Mouse (Mus musculus) cerebellum, adult 11-12 months (tissue): Measurements from ENCODE around the gene Tnrc6a.

Source experiments
- DNase-seq: peaks from one replicate; pipeline ENCODE4 v3.0.0; 2022

The Tnrc6a gene

GRCm38 (mm10) chr7:123194696-123195095 is 71.0 kb downstream of the Tnrc6a start:
- peak; percentile 61 for DNase-seq

DNA sequence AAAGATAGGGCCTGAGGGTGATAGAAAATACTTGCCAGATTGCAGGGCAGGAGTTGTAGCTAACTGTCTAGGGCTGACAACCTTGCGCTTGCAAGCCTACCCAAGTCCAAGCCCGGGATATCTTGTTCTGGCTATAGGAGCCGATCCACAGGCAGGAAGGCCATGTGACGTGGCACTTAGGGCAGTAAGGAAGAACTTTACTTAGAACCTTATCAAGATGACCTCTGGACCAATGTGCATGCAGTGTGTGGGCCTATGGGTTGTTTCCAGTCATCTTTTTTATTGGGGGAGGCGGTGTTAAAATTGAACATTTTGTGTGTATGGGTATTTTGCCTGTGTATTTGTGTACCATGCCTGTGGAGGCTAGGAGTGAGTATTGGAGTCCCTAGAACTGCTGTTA is 72.7 kb downstream of the Tnrc6a start:
- no peak for DNase-seq

DNA sequence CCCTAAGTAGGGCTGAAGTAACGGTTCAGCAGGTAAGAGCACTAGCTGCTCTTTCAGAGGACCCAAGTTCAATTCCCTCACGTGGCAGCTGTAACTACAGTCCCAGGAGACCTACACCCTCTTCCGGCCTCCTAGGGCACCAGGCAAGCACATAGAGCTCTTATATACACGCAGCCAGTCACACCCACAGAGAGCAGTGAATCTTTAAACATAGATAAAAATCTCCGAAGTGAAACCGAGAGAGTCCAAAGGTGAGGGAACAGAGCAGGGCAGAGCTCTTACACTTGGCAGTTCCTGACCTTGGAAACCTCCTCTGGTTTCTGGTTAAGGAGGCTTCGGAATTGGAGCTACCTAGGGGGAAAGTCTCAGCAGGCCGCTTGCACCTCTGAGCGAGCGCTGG is 75.0 kb downstream of the Tnrc6a start:
- DNase-seq: no peak

DNA sequence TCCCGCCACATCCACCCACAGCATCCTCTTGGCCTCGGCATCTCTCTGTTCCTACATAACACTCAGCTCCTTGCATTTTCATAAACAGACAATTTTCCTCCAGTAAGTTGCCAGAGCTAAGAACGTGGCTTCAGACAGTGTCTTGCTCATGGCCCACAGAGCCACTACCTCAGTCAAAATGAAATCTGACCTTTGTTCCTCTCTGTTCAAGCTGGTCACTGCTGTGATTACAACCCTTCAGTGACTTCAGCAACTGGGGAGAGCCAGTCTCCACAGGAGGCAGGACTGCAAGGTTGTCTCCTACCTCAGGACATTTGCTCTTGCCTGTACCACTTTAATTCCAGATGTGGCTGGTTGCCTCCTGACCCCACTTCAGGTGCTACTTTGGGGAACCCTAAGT is 75.5 kb downstream of the Tnrc6a start:
- DNase-seq: no peak

DNA sequence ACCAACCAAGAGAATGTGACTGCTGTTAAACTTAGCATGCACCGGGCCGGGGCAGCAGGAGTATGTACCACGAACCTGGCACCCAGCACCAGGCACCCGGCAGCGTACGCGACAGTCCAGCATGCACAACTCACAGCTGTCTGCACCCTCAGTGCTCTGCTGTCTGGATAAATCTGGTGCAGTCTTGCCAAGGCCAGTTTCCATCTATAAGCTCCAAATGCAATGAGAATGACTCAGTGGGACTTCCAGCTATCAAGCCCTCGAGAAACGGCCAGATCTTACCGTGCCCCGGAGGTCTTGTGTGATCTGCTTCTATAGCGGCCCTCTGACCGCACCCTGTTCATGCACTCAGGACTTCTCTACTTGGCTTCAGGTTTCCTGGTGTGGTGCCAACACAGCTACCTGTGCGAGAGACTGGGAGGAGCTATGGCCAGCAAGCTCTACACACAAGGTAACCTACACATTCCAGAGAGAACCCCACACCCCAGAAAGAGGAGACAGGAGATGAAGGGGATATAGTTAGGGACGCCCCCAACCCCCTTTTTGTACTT is 76.0 kb downstream of the Tnrc6a start:
- no peak for DNase-seq

DNA sequence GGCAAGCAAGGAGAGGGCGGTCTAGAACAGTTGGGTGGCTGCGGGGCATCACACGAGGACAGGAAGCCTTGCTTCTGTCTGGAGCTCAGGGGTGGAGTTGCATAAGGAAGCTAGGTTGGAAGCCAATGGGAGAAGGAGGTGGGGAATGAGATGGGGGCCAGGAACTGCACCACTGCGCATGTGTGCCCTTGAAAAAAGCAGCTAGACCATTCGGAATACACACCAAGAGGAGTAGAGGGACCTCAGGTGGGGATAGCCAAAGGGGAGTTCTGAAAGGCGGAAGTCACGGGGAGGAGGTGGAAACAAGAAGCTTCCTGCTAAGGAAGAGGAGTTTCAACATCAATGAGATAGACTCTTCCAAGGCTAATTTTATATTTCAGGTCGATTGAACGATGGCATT is 77.0 kb downstream of the Tnrc6a start:
- DNase-seq: no peak

DNA sequence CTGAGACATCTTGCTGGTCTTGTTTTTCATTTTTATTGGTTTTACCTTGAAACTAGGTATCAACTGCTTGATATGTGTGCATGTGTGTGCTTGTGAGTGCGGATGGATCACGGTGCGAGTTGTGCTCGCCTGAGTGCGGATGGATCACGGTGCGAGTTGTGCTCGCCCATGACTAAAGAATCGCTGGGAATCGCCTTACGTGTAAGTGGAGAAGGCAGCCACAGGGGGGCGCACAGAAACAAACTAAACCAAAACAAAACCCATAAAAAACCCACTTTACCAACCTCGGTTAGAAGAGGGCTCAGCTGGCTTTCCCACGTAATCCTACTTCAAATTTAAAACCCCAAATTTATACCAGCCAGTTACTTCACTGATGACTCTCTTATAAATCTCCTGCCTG is 81.6 kb downstream of the Tnrc6a start:
- peak; percentile 32 for DNase-seq

GRCm38 (mm10) chr7:123207561-123207960 is 83.9 kb downstream of the Tnrc6a start:
- DNase-seq: no peak

- no peak for DNase-seq
These were observed 86.2 kb downstream of the Tnrc6a start for GRCm38 (mm10) chr7:123209864-123210263.

DNA sequence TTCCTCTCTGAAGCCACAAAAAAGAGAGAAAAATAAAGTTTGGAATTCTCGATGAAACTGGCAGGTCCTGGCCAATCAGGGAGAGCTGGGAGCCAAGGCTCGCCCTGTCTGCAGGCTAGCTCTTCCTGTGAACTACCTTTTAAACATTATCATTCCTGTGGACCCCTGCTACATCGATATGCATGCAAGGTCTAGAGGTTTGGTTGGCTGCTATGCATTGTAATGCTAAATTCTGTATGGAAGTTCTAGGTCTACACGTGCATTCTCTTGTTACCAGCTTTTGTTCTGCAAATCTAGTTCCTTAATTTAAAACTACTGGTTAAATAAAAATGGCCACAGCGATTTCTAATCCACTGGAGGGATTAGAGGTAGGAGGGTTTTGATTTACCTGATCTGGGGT is 87.8 kb downstream of the Tnrc6a start:
- no peak for DNase-seq

DNA sequence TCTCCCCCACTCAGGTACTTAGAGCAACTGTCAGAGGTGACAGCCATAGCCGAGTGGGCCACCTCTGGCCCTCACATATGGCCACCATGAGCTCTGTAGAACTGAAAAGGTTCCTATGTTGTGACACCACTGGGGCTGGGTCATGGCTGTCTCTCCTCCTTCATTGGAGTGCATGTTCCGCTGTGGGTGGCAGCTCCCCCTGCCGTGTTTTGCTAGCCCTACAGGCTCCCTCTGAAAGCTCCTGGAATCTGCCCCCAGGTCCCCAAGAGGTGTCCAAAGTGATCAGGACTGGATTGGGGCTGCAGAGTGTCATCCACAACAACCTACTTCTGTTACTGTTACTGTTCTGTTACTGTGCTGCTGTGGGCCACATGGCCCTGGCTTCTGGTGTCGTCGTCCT is 88.6 kb downstream of the Tnrc6a start:
- DNase-seq: no peak

- no peak for DNase-seq
These were observed 90.8 kb downstream of the Tnrc6a start, which contains the start of gene Slc5a11 for GRCm38 (mm10) chr7:123214365-123215075. Gene Slc5a11, plus strand, starts transcription at chr7:123214780.

DNA sequence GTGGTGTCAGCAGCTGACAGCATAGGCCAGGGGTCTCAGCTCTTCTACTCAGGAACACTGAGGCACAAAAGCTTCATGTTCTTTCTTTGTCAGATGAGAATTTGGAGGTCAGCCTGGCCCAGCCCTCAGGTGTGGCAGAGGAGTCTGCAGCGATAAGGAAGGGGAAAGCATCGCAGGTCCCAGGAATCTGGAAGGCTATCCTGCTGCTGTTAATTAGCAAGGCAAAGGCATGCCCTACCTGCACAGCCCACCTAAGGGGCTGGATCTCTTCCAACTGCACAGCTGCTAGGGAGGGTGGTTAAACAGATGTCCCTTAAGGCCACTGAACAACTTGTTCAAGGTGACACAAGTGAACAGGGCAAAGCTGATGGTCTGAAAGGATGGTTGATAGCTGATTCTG is 91.5 kb downstream of the Tnrc6a start:
- DNase-seq: no peak

GRCm38 (mm10) chr7:123217448-123218354 is 94.0 kb downstream of the Tnrc6a start:
- no peak for DNase-seq

- DNase-seq: peak; percentile 21
These were observed 94.9 kb downstream of the Tnrc6a start for GRCm38 (mm10) chr7:123218620-123219019.

DNA sequence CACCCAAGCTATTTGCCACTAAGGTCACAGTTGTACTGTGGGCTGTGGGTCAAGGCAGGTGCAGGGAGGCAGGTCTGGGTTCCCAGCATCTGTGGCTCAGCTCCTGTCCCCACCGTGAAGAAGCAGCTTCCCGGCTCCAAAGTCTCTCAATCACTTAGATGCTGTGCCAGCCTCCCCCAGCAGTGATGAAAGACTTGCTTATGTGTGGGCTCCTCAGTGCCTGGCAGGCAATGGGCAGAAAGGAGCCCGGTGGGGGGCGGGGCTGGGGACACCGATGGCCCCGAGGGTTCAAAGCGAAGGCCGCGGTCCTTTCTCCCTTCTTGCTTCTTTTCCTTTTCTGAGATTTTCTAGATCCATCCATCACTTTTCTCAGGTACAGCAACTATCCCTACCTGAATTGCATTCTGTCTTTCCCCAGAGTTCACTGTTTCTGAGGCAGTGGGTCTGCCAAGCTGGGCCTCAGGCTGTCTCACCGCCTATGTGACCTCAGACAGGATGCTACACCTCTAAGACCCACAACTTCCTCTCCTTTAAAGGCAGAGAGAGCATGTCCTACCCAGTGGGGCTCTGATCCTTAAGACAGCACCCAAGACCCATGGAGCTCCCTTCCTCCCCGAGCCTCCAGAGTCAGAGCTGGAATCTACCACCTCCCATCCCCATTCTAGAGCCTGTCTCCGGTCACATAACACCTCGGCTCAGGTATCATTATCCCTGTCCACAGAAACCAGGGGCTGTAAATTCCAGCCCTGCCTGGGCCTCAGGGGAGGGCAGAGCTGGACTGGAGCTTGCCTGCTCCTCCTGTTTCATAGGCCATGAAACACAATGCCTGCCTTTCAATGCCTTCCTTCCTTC is 96.3 kb downstream of the Tnrc6a start:
- no peak for DNase-seq

DNA sequence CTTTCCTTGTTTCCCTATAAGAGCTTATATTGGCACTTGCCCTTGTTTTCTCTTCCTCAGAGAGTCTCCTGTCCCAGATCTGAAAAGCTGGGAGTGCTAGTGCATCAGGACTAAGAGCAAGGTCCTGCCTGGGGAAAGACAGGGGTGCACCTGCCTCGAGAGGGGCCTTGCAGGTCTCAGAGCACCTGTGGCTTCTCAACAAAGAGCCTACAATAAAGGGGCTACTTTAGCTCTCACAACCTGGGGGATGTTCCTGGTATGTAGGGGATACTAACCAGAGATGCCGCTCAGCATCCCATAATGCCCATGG is 96.9 kb downstream of the Tnrc6a start:
- DNase-seq: no peak

DNA sequence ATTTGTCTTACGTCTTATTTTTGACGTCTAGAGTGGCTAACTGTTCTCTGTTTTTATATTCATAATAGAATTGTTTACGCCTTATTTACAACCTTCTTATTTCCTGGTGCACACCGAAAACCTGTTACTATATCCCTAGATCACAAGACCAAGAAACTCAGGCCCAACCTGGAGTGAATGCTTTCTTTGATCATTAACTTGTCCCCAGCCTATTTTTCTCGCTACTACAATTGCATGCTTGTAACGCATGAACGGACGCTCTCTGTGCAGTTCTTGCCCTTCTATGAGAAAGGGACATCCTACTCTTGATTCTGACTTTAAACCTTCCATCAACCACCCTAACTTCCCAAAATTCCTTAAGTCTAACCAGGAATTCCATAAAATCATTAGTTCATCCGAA is 100.4 kb downstream of the Tnrc6a start:
- no peak for DNase-seq

- DNase-seq: no peak
These were observed 101.5 kb downstream of the Tnrc6a start for GRCm38 (mm10) chr7:123225159-123225558.

- no peak for DNase-seq
These were observed 111.8 kb downstream of the Tnrc6a start for GRCm38 (mm10) chr7:123235449-123235848.

DNA sequence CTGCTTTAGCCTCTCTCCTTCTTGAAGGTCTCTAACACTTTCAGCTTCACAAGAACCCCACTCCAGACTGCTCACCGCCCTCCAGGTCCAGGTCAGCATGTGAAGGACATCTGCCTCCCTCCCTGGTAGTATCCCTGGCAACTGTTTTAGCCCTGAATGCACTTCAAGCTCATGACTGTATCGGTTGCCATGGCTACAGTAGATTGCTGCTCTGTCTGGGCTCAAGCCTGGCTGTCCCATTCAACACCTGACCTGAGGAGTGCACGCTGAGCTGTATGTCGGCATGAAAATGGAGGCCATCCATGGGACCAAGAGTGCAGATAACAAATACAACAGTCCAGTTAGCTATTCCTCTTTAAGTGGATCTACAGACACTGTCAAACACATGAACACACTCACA is 114.9 kb downstream of the Tnrc6a start:
- no peak for DNase-seq

- DNase-seq: no peak
These were observed 116.4 kb downstream of the Tnrc6a start for GRCm38 (mm10) chr7:123240064-123240463.

- no peak for DNase-seq
These were observed 118.6 kb downstream of the Tnrc6a start for GRCm38 (mm10) chr7:123242241-123242640.
